Mouse (Mus musculus): Measurements from ENCODE around the gene Il15ra.

DNA sequence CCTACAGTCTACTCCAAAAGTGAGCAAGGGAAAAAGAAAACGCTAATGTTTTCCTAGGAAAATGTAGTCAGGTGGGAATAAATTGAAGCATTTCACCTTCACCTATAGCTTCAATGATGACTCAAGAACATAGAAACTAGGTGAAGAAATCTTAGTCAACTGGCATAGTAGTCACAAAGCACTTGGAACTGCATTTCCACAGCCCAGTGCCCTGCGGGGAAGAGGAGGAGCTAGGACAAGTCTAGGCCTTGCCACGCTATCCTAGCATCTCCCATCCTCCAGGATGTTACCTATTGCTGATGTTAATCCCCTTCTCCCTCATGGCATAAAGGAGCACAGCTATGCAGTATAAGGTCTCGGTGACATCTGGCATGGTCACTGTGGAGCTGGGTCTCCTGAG is 57.5 kb downstream of the Il15ra start:
- TF ChIP-seq POLR2A (IDR thresholded peaks at IDR 0.05; ENCODE audit: borderline replicate concordance, extremely low read depth, low read depth, low read length) = no peak
- no peak for TF ChIP-seq CTCF (IDR thresholded peaks at IDR 0.05; ENCODE audit: insufficient read depth, low read length)

Data from lung, adult 2 months (tissue).